Mouse (Mus musculus) ES-Bruce4 (cell line): ENCODE results near the gene Trpv5. TPM values are rescaled to one million over a fixed set of nuclear protein-coding genes. Genes with fewer than 3 reads are reported as not detected.

Experiments
- H3K27ac ChIP-seq: 2 replicates; pipeline ENCODE4 v1.5.1; 2012; ENCODE audit warnings: low read length, inconsistent platforms; ENCODE audit not compliant: insufficient read depth
- H3K27me3 ChIP-seq: 2 replicates; pipeline ENCODE4 v1.6.1; 2012; ENCODE audit warnings: mild to moderate bottlenecking, low read length, inconsistent platforms; ENCODE audit not compliant: control insufficient read depth, poor library complexity, insufficient read depth, severe bottlenecking
- H3K36me3 ChIP-seq: 2 replicates; pipeline ENCODE4 v1.6.1; 2012; ENCODE audit warnings: inconsistent platforms, mild to moderate bottlenecking, low read length, moderate library complexity; ENCODE audit not compliant: control insufficient read depth, poor library complexity, insufficient read depth, severe bottlenecking
- H3K4me1 ChIP-seq: one replicate; pipeline ENCODE4 v1.8.1; 2011; ENCODE audit warnings: low read length; ENCODE audit not compliant: control insufficient read depth, insufficient read depth
- H3K4me3 ChIP-seq: 2 replicates; pipeline ENCODE4 v1.5.1; 2011; ENCODE audit warnings: low read depth, mild to moderate bottlenecking, low read length
- H3K9ac ChIP-seq: 2 replicates; pipeline ENCODE4 v1.6.1; 2012; ENCODE audit warnings: low read depth, mild to moderate bottlenecking, inconsistent platforms; ENCODE audit not compliant: poor library complexity, severe bottlenecking
- H3K9me3 ChIP-seq: replicated peaks from 2 replicates; pipeline ENCODE4 v1.6.1; 2012; ENCODE audit warnings: mild to moderate bottlenecking, low read length, inconsistent platforms; ENCODE audit not compliant: control insufficient read depth, poor library complexity, insufficient read depth, severe bottlenecking
- CTCF ChIP-seq: IDR thresholded peaks from one replicate; pipeline ENCODE4 v1.8.1; 2011; ENCODE audit warnings: low read depth, low read length
- EP300 ChIP-seq: IDR thresholded peaks from 2 replicates; pipeline ENCODE4 v1.6.1; 2011; ENCODE audit warnings: low read depth, low read length; ENCODE audit not compliant: insufficient read depth
- POLR2A ChIP-seq: IDR thresholded peaks from one replicate; pipeline ENCODE4 v1.8.1; 2011; ENCODE audit warnings: low read length; ENCODE audit not compliant: insufficient read depth
- polyA plus RNA-seq: library from polyadenylated mRNA; stranded (reverse); fragments of >200 nt; gene quantifications from 2 replicates; pipeline ENCODE4 v1.2.4, GENCODE M21; 2011; ENCODE audit warnings: low read depth; ENCODE audit not compliant: missing spikeins, insufficient read depth, insufficient read length

Trpv5 gene
- 0.18 TPM in 1 of 2 replicates, not detected in the other for polyA plus RNA-seq

DNA sequence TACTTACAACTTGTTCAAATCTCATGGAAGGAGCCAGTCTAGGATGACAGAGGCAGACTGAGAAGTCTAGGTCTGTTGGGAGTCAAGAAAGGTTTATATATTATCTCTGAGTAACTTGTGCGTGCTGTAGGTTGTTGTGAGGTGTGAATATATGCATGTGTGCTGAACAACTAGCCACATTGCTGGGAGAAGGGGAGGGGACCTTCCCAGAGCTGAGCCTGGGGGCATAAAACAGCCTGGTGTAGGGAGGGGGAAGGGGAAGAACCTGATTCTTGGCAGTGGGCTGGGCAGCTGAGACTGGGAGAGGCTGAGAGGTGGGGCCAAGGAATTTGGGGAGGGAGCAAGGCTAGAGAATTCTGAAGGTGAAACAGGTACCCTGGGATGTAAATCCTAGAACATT, at the start of gene Trpv5:
Gene Trpv5 (minus strand): TSS at position 101 of the 400 bp plus-strand sequence.
- no peaks in the 10 kb centered on the region; the same call in none of the 2 replicates for H3K27me3 ChIP-seq
- H3K4me1 ChIP-seq = peaks cover 1% of the 10 kb centered on the region
- TF ChIP-seq EP300 (peak; percentile 45; the same call in 1 of the 2 replicates), POLR2A (no peak)
- no peak within 1 kb of the TSS for H3K27ac ChIP-seq
- H3K36me3 ChIP-seq = no peaks in the 10 kb centered on the region
- no peak within 1 kb of the TSS for H3K9ac ChIP-seq
- no peak within 1 kb of the TSS for H3K4me3 ChIP-seq
- no peaks in the 10 kb centered on the region for H3K9me3 ChIP-seq

DNA sequence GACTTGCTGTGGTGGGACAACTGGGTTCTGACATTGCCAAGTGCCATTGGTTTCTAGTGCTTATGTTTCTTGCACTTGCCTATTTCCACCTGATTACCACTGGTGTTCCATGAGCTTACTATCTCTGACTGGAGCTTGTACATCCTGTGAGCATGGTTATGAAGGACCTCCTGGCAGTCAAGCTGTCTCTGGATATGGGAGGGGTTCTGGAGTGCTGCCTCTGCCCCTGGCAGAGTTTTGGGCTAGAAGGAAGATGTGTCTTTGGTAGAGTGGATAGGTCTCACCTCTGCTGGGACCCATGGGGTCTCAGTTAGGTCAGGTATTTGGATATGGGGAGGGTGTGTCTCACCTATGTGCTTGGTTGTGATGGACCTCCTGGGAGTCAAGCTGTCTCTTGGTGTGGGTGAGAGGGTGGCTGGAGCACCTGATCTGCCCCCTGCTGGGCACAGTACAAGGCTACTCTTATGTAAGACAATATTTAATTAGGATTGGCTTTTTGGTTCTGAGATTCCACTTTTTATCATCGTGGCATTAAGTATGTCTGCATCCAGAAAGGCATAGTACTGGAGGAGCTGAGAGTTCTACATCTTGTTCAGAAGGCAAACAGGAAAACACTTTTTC, 47.5 kb upstream of the Trpv5 start:
- Histone ChIP-seq H3K4me3 (no peak overlapping the region), H3K27ac (no peak overlapping the region), H3K9me3 (no peaks in the 10 kb centered on the region), H3K9ac (no peak overlapping the region), H3K36me3 (no peaks in the 10 kb centered on the region), H3K4me1 (no peaks in the 10 kb centered on the region), H3K27me3 (no peaks in the 10 kb centered on the region)
- TF ChIP-seq POLR2A (no peak), EP300 (no peak), CTCF (no peak)

DNA sequence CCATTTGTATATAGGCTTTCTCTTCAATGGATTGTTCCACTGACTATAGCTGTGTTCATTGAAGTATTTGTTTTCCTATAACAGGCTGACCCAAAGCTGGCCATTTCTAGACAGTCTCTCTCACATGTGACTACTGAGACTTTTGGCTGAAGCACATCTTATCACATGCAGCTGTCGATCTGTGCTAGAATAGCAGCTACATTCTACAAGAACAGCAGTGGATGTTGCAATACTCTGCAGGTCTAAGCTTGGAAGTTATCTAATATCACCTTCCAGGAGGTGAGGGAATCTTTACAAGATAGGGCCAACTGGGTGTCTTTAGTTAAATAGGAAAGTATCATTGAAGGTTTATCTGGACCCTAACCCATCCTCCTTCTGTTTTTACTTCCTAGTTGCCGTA, 40.9 kb upstream of the Trpv5 start:
- Histone ChIP-seq H3K4me3 (no peak overlapping the region), H3K4me1 (no peaks in the 10 kb centered on the region), H3K27me3 (no peaks in the 10 kb centered on the region), H3K27ac (no peak overlapping the region), H3K9me3 (no peaks in the 10 kb centered on the region), H3K36me3 (no peaks in the 10 kb centered on the region), H3K9ac (no peak overlapping the region)
- TF ChIP-seq CTCF = no peak
- TF ChIP-seq EP300 = no peak
- no peak for TF ChIP-seq POLR2A

DNA sequence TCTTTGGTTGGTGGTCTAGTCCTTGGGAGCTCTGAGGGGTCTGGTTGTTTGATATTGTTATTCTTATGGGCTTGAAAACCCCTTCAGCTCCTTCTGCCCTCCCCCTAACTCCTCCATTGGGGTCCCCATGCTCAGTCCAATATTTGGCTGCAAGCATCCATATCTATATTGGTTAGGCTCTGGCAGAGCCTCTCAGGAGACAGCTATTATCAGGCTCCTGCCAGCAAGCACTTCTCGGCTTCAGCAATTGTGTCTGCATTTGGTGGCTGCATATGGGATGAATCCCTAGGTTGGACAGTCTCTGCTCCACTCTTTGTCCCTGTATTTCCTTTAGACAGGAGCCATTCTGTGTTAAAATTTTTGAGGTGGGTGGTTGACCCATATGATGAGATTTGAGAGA, 29.7 kb upstream of the Trpv5 start:
- Histone ChIP-seq H3K27me3 (no peaks in the 10 kb centered on the region), H3K27ac (no peak overlapping the region), H3K9ac (no peak overlapping the region), H3K9me3 (no peaks in the 10 kb centered on the region), H3K36me3 (no peaks in the 10 kb centered on the region), H3K4me1 (no peaks in the 10 kb centered on the region), H3K4me3 (no peak overlapping the region)
- TF ChIP-seq CTCF (no peak), EP300 (no peak), POLR2A (no peak)

DNA sequence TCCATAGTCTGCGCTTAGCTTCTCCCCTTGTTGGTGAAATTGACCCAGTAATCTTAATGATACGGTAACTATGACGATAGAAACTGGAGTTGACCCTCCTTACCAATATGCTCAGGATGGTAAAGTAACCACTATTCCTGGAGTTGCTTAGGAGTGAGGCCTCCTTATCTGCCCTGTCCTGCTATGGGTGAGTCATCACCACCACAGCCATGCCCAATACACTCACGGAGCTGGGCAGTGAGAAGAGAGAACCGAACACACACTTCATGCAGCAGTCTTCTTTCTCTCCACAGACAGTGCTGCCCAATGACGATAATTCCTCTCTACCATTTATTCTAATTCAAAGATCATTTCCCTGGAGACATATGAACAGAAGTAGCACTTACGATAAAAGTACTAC, 25.7 kb upstream of the Trpv5 start:
- H3K27me3 ChIP-seq = 0 out of 2 replicates have a peak, but pooled peaks cover 1% of the 10 kb centered on the region
- H3K27ac ChIP-seq = no peak overlapping the region
- TF ChIP-seq EP300 (no peak), CTCF (no peak), POLR2A (no peak)

DNA sequence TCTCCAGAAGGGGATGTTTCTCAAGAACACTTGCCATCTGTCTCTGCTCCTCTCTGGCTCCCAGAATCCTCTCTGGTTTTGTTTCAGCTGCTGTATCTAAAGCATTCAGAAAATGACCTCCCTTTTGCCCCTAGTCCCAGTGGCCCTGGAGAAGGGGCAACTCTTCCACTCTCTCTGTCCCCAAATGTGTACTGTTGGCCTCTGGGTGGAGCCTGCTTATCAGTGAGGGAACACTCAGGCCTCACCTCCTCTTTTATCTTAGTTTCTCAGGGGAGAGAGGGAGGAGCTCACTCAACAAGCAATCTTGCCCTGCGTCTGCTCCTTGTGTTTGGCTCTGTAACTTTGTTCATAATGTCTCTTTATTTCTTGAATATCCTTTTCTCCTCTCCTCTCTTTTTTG, 23.6 kb upstream of the Trpv5 start, which contains the start of gene Kel:
Gene Kel (minus strand): TSS at position 217 of the 400 bp plus-strand sequence.
- Histone ChIP-seq H3K9me3 (no peaks in the 10 kb centered on the region), H3K27me3 (0 out of 2 replicates have a peak, but pooled peaks cover 1% of the 10 kb centered on the region), H3K4me1 (no peaks in the 10 kb centered on the region), H3K27ac (no peak within 1 kb of the TSS), H3K9ac (no peak within 1 kb of the TSS), H3K4me3 (no peak within 1 kb of the TSS), H3K36me3 (no peaks in the 10 kb centered on the region)
- TF ChIP-seq POLR2A (no peak), EP300 (no peak)

More for the DNA sequence above, 25.7 kb upstream of the Trpv5 start:
- Histone ChIP-seq H3K36me3 (no peaks in the 10 kb centered on the region), H3K4me1 (no peaks in the 10 kb centered on the region), H3K9ac (no peak overlapping the region), H3K4me3 (no peak overlapping the region), H3K9me3 (no peaks in the 10 kb centered on the region)
